Mouse (Mus musculus) c-Kit-negative CD71-positive TER-119-positive erythroid progenitor cells, embryonic 14.5 days (primary cell): ENCODE data around the gene Prf1.

Source experiments
- DNase-seq: peaks from one replicate; pipeline ENCODE4 v3.0.0-alpha.2; 2013; ENCODE audit warnings: low read depth, low spot score

Gene Prf1

DNA sequence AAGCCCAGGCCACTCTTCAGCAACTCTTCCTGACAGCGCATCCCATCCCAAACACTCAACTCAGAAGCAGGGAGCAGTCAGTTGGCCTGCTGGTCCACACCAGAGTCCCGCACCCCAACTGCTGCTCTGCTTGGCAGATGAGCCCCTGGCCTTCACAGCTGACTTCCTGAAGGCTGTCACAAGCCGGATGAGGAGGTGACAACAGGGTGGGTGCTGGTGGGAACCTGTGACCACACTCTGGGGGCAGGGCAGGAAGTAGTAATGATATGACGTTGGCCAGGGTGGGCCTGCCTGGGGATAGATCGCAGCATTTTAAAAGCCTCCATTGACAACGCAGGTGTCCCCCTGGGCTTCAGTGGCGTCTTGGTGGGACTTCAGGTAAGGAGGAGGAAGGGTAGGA, at the start of gene Prf1:
Gene Prf1 (plus strand): TSS at position 357 of the 400 bp plus-strand sequence.
- no peak for DNase-seq

DNA sequence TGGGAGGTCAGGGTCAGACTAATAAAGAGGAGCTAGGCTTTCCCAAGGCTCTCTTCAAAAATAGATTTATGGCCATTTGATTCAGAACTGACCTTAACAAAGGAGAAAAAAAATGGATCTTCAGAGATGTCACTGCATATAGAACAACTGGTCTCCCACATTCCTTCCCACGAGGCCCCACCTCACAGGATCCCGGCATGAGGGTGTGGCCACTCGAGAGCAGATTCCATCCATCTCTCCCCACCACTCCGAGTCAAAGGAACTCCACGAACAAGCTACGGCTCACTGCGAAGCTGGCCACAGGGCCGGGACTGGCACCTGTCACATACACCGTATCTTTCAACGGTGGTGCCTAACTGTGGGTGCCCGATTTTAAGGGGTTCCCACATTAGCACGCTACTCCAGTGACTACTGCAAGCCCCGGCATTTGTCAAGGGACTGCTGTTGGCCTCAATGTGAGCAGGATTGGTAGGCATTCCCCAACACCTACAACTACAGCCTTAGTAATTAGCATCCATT, 49.0 kb upstream of the Prf1 start:
- DNase-seq: no peak

DNA sequence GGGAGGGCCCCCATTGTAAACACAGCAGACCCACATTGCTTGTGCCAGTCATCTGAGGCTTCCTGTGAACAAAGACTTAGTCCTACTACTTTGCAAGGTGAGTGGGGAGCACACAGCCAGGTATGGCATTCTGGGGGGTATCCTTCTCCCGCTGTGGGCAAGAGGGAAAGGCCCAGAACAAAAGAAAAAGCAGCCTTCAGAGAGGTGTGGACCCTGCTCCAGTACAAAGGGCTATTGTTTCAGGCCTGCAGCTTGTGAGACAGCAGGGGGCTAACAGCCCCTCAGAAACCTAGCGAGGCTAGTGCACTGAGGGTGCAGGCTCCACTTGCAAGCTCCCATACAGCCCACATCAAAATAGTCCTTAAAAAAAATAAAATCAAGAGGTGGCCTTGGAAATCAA, 47.7 kb upstream of the Prf1 start:
- DNase-seq: no peak

DNA sequence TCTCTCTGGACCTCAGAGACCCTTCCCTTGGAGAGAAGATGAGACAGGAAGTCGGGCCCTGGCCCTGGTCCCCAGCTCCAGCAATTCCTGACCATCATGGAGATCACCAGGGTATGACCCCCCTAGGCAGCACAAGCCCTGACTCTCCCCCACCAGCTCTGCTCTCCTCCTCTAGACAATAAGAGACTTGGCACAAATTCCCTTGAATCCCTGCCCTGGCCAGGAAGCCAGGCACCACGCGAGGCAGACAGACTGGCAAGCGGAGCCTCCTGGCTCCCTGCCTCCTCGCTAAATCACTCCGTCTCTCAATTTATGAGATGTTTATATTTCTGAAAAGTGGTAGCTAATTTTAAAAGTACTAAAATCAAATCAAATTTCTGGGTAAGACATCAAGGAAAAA, 42.9 kb upstream of the Prf1 start:
- DNase-seq: no peak

DNA sequence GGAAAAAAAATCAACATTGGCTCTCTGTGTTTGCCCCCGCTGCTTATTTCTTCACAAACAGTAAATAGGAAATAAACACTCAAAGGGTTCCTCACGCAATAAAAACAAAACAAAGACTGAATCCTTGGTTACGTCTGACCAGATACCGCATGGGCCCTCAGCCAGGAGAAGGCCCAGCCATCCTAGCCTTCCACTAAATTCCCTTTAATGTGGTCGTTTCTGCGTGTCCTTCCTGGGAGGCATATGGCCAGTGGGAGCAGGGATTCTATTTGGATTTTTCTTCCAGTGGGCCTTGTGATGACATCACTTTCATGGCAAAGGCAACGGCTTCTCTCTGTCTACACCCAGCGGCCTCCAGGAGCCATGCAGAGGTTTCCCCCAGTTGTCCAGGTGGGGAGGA, 42.4 kb upstream of the Prf1 start:
- DNase-seq: no peak

DNA sequence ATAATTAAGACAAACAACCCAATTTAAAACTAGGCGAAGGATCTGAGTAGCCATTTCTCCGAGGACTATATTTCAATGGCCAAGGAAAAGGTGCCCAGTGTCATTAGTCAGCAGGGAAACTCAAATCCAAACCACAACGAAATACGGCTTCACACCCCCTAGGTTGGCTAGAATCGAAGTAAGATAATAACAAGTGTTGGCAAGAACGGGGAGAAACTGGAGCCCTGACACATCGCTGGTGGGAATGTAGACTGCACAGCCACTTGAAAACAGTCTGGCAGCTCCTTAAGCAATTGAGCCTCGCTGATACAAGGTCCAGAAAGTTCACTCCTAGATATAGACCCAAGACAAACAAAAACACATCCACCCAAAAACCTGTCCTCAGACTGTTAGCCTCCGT, 41.0 kb upstream of the Prf1 start:
- DNase-seq: no peak

DNA sequence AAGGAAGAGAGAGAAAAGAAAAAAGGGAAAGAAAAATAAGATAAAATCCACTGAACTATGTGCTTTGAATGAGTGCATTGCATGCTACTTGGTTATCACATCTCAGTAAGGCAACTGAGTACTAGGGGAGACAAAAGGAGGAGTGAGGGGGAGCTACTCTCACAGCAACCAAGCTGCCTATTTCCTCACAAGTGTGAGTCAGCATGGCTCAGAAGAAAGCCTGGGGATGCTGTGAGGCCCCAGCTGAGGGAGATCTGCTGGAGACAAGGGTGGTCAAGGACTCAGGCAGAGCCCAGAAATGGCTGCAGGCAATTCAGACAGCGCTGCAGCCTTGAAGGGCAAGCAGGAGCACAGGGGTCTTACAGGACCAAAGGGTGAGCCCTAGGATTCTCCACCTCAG, 39.5 kb upstream of the Prf1 start:
- no peak for DNase-seq

DNA sequence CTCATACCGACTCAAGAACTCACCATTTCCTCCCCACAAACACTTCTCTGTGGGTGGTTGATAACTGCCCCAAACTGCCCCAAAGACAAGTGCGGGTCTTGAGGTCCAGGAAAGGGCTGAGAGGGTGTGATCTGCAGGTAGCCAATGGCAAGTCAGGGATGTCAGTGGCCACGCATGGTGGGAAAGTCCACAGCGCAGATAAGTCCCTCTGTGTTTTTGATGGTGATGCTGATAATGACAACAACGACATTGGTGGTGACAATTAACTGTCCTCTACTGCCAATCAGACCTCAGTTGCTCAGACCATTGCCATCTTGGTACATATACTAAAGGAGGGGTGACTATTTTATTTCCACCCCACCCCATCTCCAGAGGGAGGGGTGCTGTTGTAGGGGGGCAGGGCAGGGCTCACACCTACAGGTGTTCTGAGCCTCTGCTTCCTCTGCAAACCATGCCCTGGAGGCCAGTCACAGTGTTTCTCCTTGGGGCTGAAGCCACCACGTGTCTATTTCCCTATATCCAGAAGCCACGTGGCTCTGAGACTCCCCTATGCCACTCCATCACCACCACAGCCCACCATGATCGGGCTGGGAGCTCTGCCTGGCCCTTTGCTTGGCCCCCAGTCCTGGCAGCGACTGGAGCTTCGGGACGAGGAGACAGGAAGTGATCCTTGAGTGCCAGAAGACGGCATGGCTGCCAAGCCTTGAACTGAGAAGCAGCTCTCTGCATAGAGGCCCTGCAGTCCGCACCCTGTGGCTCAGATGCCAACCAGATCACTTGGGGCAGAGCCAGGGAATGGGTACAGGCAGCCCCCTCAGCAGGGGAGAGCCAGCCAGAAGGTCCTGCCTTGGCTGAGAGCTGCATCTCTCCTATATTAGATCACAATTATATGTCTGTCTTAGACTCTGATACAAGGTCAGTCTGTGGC, 36.1 kb upstream of the Prf1 start:
- no peak for DNase-seq

DNA sequence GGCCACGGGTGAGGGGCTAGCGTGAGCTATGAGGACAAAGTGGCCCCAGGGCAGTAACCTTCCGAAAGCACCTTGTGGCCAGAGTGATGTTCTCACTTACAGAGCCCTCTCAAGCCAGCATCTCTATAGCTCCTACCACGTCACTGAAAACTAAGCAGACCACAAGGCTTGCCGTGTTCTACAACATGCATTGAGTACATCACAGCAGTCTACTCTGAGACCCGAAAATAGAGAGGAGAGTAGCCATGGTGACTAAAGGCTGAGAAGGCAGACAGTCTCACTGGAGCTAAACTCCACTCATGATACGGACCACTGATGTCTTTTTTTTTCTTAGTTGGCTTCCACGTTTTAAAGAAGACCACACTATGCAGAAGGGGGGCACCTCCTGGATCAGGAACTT, 34.0 kb upstream of the Prf1 start:
- no peak for DNase-seq

DNA sequence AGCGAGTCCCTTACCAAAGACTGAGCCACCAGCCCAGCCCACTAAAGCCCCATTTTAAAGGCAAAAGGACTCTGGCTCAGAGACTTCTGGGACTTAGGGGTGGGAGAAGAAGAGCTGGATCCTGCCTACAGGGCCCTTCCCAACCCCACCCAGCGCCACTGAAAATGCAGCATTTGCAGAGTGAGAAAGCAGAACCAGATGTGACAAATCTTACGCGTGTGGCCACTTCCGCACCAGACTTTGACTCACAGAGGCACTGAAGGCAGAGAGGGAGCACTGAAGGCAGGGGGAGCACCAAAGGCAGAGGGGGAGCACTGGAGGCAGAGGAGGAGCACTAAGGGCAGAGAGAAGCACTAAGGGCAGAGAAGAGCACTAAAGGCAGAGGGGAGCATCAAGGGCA, 30.3 kb upstream of the Prf1 start:
- no peak for DNase-seq

DNA sequence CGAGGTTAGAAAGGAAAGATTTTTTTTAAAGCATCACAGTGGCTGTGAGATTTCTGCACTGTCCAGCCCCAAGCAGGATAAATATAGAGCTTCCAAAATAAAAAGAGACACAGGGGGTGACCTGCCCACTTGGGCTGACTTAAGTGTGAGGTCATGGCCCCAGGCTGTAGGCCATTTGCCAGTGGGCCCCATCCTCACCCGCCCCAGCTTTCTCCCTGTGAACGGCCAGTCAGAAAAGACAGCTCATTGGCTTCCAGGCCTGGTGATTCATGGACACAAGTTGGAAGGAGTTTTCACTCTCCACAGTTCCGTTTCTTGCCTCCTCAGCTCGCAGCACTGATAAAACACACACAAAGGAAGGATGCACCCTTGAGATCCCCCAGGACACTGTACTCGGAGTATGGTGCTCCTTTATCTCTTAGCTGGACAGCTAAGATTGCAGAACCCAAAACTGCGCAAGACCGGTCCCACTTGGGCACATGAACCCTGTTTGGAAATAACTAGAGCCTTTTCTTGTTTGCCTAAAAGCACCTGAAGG, 25.5 kb upstream of the Prf1 start:
- no peak for DNase-seq

DNA sequence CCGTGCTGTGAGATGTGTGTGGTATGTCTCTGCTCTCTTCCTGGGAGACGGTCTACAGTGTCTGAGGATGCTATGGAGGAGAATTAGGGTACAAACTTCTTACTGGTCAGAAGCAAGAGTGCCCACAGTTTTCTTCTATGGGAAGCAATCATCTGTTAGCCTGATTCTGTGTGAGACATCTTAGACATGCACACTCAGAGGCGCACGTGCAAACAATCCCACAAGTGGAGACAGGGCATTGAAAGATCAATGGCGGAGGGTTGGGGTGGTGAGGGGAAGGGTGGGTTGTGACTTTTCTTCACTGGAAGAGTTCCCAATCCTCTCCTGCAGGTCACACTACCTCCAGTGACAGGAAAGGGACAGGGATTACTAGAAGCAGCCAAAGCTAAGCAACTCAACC, 25.0 kb upstream of the Prf1 start:
- DNase-seq: no peak

DNA sequence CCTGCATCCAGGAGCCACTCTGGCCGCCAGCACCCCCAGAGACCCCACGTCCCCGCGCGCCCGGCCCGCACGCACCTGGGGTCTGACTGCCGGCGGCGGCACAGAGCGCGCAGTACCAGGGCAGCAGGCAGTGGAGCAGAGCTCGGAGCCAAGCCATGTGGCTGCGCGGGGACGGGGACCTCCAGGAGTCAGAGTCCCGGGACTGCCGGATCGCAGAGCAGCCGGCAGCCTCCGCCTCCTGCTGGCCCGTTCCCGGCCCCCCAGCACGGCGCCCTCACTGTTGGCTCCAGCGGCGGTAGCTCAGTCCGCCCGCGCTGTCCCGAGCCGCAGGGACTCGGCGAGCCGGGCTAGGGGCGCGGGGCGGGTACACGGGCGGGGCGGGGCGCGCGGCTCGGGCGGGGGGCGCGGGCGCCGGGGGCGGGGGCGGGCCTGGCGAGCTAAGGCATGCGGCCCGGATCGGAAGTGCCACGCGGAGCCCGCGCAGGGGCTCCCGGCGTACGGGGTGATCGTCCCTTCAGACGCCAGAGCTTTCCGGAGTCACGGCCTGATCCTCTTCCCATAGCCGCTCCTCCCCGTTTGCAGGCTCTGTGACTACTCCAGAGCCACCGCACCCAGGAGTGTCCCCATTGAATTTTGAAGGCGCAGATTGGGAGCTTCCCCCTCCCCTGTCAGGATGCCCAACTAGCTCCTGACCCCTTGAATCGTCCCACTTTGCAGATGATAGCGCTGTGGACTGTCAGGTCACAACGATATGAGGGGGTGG, 24.4 kb upstream of the Prf1 start, which contains the start of gene Adamts14:
Gene Adamts14 (minus strand): TSS at position 358 of the 763 bp plus-strand sequence.
- no peak for DNase-seq

DNA sequence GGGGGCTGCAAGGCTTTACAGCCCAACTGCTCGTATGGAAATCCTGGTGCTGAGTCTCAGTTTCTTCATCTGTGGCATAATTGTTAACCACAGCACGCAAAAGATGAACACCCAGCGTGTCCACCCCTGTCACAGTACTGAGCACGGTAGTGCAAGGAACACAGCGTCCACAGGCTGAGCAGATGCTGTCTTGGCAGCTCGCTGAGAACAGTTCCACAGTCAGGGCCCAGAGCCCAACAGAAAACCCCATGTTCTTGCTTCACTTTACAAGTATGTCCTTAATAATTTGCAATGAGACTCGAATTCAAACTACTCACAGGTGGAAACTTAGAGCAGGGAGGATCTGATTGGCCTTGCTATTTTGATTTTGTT, 23.8 kb upstream of the Prf1 start:
- no peak for DNase-seq

DNA sequence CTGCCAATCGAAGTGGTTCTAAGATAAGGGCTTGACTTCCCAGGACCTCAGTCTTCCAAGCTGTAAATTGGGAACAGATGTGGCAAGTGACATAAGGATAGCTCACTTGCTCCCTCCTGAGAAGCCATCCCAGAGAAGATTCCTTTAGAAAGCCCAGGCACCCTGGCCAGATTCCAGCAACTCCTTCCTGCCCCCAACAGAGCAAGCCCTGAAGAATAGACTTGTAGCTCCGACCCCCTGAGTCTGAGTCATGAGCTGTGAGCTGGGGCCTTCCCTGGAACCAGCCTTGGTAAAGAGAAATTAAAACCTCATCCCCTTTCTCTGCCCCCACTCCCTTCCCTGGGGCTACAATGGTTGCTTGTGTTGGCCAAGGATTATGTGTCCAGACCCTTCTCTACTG, 23.1 kb upstream of the Prf1 start:
- DNase-seq: no peak

DNA sequence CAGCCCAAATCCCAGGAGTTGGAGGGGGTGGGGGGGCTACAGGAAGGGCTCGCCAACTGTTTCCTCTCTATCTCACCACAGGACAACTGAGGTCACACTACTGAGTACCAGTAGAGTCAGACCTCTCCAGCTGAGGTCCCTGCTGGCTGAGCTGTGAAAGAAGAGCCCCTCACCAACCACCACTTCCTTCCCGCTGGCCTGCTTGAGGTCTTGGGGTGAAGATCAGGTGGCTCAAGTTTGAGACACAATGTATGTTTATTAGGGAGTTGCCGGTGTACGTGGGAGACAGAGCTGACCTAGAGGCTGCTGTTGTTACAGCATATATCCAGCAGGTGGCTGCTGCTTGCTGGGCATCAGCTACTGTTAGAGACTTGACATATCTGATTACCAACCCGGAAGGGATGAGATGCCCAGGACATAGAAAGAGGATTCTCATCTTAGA, 21.9 kb upstream of the Prf1 start:
- no peak for DNase-seq

DNA sequence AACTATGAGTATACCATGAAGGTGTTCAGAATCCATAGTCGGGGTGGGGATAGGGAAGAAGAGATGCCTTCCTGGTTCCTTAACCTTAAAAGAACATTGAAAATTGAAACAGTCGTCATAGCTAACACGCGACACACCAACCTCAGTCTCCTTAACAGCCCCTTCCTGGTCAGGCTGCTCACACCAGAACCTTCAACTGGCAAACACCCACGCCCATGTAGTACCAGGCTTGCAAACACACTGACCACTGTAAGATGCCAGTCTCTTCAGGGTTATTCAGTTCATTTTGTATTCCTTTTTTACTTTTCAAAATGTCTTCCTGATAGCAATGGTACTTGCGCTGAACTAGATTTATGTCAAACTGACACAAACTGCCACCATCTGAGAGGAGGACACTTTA, 20.6 kb upstream of the Prf1 start:
- no peak for DNase-seq

DNA sequence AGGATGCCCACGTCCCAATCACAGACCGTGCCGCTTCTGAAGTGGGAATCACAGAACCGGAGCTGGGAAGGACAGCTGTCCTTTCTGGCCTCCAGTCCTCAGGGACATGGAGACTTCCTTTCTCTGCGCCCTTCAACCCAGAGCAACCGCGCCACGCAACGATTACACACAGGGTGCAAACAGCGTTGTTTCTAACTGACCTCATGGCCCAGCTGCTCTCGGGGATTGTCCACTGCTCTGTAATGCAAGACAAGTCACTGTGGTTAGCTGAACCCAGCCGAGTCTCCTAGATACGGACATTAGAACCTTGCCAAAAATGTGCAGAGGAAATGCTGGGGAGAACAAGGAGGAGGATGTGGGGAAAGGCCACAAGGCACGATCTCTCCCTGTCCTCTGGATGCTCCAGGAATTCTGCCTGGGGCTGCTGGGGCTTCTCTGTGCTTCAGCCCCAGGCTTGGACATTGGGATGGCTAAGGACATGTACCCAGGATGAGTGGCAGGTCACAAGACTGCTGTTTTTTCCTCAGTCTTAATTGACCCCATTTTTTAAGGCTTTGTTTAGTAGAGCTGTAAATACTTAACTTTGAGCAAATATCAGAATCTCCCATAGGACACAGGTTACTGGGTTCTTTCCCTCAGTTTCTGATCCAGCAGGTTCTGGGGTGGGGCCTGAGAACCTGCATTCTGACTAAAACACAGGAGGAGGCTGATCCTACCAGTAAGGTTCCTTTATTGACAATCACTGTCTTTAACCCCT, 19.5 kb upstream of the Prf1 start:
- DNase-seq: no peak

DNA sequence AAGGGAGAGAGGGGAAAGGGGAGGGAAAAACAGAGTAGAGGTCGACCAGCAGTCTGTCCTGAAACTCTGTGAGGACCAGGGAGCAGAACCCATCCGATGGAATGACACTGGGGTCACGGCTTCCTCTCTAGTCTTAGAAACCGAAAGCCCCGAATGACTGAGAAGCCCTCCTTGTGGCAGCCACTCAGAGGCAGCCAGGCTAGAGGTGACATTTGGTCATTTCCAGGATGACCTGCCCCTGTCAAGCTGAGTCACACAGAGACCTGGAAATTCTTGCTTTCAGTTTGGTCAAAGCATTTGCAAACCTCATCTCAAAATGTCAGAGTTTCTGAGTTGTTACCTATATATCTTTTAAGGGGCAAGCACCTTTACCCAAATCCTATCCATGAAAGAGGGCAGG, 16.5 kb upstream of the Prf1 start:
- no peak for DNase-seq

DNA sequence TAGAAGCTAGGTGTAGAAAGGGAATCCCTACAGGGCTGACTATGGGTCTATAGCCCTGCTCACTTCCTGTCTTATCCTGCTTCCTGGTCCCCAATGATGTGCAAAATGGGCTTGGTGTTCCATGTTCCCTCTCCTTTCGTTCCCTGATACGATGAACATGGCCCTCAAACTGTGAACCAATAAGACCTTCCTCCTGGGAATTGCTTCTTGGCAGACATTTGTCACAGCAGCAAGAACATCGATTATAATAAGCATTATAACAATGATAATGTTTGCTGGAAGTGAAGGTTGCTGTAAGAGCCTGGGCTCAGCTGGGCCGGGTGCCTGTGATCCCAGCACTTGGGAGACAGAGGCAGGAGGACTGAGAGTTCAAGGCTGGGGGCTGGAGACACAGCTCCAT, 13.3 kb upstream of the Prf1 start:
- no peak for DNase-seq

DNA sequence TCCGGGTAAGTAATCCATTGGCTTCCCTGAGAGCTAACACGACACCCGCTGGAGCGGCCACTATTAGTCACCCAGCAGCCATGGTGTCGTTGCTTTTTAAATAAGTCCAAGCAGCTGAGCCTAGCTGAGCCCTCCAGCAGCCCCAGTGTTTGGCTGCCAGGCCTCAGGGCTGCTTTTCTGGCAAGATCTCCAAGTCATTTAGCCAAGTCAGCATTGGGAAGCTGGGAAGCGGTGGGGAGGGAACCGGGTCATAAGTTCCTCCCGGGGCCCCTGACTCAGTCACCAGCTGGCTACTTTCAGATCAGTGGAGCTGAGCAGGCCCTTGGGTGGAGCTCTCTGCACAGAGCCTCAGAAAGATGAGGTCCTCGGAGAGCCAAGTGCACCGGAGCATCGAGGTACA, 12.4 kb upstream of the Prf1 start:
- no peak for DNase-seq

DNA sequence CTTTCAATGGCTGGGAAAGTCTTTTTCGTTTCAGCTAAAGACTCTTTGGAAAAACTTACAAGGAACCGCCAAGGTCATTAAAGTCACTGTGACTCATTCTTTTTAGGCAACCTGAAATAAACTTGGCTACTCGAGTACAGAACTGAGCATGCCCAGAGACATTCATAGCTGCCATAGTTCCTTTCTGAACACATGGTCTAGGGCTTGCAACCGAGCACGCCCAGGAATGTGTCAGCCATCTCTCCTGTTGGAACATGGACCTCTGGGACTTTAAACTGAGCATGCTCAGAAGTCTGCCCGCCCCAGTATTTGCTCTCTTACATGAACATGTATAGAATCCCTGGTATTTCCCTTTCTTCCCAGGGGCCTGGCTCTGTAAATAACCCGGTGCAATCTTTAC, 11.4 kb upstream of the Prf1 start:
- DNase-seq: no peak
